Mouse (Mus musculus): Measurements from ENCODE around the gene Glrx5.

Glrx5 gene

DNA sequence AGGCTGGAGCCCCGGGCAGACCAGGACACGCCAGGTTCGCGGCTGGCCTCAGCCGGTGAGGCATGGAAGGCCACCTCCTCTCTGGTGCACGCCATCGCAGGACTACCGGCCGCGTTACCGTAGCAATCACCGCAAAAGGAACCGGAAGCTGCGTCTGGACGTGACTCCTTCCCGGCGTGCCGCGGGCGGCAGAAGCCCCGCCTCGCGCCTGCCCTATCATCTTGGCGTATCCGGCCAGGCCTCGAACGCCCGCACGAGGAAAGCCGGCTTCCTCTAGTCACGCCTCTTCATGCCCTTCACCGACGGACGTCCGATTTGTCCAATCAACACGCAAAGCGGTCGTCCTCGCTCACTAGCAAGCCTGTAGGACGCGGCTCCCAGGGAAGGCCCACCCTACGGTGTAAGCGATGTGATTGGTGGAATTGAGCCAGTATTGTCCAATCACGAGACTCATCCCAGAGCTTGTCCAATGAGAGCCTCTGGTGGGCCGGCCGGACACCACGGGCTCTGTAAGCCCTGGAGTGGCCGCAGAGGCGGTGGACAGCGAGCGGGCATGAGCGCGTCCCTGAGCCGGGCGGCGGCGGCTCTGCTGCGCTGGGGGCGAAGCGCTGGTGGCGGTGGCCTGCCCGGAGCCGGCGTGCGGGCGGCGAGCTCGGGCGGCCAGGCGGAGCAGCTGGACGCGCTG lies at the start of gene Glrx5:
Glrx5 (plus strand) TSS at position 542 of the 685 bp plus-strand sequence.
- peak; percentile 96 for DNase-seq

DNA sequence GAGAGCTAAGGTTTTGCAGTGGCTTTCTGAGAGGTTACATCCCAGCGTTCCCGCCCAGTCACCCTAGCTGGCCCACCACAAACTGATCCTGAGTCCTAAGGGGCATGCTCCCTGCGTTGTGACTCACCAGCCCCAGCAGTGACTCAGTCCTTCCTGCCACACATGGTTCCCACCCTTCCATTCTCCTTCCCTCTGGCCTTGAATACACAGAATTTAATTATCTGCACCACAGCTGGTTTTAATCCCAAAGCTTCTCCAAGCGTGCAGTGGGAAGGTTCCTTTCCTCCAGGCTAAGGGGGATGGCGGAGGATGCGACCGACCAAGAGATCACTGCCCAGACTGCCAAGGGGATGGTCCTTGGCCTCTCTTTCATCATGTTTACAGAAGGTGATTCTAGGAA lies 49.0 kb upstream of the Glrx5 start:
- no peak for DNase-seq

DNA sequence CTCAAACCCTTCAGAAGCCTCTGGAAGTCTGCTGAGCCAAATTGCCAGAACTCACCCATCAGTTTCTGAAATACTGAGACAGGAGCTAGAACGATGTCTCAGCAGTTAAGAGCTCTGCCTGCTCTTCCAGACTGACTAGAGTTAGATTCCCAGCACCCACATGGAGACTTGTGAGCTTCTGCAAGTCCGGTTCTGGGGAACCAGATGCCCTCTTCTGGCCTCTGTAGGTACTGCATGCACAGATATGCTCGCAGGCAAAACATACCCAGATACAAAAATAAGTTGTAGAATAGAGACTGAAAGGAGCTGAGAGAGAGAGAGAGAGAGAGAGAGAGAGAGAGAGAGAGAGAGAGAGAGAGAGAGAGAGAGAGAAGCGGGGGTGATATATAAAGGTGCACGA lies 47.4 kb upstream of the Glrx5 start:
- DNase-seq: no peak

DNA sequence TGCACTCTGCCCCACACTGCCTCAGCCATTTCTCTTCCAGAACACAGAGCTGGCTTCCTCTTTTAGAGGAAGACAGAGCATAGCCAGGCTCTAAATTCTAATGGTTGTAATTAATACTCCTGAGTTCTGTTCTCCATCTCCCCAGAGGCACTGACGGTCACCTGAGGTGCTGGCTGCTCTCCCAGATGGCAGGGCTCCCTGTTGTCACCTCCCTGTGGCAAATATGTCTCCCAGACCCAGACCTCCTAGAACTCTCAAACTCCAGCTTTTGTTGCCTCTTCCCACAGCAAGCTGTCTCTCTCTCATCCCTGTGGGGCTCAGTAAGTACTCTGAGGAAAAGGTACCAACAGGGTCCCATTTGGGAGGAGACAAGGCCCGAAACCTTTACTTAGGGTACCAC lies 46.5 kb upstream of the Glrx5 start:
- no peak for DNase-seq

DNA sequence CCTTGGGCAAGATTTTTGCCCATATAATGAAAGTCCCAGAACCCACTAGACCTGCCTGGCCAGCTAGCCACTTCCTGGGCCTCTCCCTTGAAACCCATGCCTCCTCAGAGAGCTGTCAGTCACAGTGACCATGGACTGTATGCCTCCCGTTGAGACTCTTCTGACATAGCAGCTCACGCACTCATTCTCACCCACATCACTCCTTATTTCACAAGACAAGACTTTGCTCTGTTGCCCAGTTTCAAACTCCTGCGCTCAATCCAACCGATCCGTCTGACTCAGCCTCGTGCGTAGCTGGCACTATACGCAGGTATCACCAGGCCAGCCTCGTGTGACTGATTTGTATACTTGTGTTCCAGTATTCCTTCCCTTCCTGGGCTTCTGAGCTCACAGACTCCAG lies 45.7 kb upstream of the Glrx5 start:
- DNase-seq: no peak

DNA sequence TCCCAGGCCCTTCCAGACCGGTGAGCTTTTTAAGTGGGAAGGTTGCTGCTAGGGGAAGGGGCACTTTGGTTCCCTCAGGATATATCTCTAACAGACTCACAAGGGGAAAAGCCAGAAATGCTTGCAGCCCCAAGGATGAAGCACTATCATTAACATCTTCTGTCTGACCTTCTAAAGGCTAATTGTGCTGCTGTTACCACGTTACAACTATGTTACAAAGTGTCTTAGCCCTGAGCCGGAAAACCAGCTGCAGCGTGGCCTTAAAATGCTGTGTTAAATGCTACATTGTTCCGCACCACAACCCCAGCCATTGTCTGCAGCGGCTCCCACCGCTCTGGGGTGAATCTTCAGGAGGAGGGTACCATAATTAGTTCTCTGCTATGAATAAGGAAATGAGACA lies 44.6 kb upstream of the Glrx5 start:
- no peak for DNase-seq

DNA sequence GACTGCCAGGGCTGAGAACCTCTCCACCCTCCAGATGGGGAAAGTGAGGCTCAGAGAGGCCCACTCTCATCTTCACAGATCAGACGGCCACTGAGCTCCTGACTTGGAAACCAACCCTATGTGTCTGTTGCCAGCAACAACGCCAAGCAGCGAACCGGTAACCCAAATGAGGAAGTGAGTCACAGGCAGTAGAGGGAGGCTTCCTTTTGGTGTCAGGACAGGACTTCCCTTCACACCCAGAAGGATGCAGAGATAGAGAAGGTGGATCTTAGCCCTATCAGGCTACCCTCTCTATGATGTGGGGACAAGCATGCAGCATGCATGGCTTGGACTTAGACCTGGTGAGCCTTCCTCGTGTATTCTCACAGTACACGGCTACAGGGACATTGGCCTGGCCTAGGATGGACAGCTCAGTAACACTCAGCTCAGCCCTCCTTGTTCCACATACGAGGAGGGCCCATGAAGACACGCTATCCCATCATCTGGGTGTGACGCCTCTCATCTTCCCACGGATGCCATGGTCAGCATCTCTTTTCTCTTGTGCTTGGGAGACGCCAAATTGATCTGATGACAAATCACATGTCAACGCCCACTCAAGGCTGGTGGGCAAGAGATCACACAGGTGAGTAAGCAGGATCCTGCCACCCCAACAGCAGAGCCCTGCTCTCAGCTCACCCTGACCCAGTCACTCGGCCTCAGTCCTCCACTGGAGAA lies 41.6 kb upstream of the Glrx5 start:
- DNase-seq: peak; percentile 46

DNA sequence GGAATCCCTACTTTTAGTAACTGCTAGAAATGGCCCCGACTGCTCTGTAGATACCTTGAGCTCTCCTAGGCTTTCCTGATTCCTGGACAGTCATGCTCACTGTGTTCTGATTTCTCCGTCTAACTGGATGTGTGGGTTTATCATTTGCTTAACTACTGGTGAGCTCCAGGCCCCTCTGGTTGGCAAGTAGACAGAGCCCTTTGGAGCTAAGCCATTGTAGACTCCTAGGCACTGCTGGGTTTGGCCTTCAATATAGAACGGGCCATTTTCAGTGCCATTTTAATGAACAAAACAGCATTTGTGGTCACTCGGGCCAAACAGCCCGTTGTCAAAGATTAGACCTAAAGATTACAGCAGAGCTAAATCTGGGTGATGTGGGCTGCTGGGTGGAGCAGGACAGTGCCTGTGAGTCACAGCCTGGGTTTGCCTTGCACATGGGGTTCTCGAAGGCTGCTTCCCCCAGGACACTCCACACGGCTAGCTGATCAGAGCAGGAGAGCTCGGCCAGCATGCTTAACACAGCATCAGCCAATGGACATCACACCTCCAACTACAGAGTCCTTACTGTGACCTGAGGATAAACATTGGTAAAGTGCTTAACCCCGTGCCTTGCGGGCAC lies 40.3 kb upstream of the Glrx5 start:
- DNase-seq: no peak

DNA sequence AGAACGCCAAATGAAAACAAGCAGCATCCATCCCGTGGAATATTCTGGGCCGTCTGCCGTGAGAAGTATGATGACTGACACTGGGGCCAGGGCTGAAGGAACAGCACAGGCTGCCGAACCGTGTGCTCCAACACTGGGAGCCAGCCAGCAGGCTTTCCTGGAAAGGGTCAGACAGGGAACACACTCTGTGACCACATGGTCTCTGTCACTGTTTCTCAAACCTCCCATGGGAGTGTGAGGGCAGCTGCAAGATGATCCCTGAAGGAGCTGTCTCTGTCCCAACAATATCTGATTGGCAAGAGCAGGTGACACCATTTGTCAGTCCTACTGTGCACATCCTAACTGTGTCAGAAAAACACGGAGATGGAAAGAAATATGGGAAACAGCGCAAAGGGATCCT lies 39.6 kb upstream of the Glrx5 start:
- no peak for DNase-seq

DNA sequence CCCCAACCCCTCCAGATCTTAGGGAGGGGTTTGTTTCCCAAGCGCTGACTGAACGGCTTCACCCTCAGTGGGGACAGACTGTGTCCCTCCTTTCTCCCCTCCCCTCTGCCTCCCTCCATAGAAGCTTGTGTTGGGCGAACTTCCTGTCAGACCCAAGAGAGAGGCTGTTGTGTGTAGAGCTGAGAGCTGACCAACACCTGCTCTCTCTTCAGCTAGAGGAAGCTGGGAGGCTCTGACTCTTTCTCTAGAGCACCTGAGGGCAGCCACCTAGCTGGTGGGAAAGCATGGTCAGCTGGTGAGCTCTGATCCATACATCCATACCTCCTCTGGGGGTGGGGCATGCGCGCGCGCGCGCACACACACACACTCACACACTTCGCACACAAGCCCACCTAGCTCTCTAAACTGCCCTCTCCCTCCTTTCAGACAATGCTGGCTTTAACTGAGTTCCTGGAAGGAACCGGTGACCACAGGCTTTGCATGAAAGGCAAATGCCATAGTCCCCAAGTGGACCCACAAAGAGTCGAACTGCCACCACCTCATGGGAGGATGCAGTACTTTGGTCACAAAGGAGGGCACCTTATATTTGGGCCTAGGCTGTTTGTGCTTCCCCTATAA lies 37.1 kb upstream of the Glrx5 start:
- no peak for DNase-seq

DNA sequence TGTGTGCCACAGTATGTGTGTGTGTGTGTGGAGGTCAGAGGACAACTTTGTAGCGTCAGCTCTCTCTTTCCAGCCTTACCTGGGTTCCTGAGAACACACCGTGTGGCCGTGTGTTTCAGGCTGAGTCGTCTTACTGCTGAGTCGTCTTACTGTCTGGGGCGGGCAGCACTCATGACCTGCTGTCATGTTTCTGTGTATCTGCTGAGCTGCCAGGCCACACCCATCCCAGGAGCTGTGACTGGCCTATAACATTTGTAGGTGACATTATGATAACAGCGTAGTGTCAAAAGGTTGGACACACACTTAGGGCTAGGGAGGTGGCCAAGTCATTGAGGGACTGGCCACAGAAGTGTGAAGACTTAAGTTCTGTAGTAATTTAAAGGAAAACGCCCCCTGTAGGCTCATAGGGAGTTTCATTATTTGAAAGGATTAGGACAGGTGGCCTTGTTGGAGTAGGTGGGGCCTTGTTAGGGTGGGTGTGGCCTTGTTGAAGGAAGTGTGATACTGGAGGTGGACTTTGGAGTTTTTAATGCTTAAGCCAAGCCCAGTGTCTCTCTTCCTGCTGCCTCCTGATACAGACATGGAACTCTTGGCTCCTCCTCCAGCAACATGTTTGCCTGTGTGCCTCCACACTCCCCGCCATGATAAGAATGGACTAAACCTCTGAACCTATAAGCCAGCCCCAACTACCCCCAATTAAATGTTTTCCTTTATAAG lies 36.3 kb upstream of the Glrx5 start:
- DNase-seq: no peak

DNA sequence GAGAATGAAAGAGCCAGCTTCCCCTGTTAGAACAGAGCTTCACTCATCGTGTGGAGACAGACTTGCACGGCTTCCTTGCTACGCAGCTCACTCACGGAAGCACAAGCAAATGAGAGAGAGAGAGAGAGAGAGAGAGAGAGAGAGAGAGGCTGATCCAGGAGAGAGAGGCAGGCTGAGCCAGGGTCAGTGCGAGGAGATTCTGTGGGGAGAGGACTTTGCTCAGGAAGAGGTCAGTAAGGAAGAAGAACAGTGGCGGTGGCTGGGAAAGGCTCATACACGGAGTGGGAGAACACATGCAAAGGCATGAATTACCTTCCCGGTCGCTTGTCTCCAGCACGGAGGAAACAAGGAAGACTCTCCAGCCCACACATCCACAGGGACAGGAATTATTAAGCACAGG lies 35.3 kb upstream of the Glrx5 start:
- DNase-seq: no peak

DNA sequence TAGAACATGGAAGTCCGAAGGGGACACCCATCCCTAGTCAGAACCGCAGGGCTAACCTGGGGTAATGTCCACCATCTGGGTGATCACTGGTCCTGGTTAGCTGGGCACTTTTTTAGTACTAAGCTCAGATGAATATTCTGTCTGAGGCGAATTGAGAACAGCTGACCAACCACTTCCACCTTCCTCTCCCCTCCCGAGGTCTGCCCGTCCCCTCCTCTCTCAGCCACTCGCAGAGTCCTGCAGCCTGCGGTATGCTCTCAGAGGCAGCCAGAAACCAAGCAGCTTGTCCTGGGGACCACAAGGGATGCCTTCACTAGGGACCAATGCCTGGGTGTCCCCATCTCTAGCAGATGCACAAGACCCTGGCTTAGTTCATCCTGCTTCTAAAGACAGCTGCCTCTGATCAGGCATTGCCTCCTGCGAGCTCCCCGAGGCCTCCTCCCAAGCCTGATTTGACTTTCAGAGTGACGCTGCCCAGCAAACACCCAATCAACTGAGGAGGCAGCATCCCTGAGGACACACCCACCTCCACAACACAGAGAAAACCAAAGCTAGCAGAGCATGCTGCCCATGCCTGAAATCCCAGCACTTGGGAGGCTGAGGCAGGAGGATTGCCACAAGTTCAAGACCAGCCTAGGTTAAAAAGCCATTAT lies 34.7 kb upstream of the Glrx5 start:
- DNase-seq: no peak

DNA sequence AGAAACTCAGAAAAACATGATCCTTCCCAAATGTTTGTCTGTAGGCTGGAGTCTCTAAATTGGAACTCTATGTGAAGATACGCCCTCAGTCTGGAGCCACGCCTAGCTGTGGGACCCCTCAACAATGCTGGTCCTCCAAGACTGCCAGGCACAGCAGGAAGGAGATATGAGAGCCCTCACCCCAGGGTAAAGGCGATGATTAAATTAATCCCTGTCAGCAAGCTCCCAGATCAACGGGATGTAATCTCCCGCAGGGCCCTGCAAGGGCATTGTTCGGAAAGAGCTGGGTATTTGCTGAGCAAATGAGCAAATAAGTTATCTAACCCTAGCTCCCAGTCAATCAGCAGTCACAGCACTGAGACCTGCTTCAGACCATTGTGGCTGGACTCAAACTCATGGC lies 33.9 kb upstream of the Glrx5 start:
- no peak for DNase-seq

DNA sequence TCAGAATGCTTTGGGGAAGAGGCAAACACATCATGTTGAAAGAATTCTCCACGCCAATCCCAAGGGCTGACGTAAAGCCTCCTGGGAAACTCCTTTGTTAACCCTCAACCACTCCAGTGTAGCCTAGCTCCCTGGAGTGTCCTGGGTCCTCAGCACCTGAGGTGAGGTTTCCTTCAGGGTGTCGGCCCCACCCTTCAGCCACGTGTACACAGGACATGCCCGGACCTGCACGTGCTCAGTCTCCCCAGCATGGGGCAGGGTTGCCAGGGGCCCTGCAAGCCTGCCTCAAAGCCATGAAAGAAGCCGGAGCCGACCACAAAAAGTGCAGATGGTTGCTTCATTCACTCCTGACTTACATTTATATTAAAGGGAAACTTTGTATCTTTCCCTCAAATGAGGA lies 33.3 kb upstream of the Glrx5 start:
- DNase-seq: peak; percentile 59

DNA sequence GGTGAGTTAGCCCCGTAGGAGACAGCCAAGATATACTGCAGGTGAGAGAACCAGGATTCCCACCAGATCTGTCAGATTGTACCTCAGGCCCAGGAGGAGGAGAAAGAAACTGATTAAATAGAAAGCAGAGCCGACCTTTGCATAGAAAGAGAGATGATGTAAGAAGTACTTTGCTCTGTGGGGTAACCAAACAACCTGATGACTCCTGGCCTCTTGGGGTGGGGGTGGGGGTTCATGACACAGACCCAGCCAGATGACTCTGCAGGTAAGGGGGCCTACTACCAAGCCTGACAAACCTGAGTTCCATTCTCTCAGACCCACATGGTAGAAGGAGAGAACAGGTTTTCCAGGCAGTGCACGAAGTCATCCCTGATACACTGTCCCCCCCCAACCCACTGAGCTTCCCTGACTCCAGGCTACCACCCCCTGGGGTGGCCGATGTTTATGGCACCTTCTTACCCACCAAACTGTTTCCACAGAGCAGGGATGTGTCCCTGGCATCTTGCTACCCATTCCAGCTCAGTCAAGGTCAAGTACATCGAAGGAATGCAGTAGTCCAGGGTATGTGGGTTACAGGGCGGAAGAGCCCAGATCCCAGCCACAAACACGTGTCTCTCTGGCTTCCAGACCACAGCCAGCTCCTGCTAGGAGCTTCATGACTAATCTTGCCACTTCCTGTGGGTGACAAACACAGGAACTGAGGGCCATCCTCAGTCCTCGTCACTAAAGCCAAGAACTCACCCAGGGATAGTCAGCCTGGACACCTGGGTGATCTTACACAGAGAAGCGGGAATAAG lies 31.8 kb upstream of the Glrx5 start:
- DNase-seq: no peak

DNA sequence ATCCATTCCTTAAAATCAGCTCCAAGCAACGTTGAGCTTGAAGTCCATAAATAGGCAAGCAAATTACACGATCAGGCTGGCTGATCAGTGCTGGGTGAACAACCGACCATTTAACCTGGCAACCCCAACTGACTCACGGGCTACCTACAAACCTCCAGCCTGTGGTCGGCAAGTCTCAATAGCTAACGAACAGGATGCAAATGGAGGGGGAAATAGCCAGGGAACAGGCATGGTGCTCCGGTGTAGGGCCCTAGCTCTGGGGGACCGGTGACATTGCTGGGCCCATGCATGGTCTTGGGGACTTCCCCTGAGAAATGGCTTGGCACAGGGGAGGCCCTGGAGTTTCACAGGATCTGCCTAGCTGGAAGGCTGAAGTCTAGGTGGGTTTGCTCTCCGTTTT lies 31.2 kb upstream of the Glrx5 start:
- no peak for DNase-seq

DNA sequence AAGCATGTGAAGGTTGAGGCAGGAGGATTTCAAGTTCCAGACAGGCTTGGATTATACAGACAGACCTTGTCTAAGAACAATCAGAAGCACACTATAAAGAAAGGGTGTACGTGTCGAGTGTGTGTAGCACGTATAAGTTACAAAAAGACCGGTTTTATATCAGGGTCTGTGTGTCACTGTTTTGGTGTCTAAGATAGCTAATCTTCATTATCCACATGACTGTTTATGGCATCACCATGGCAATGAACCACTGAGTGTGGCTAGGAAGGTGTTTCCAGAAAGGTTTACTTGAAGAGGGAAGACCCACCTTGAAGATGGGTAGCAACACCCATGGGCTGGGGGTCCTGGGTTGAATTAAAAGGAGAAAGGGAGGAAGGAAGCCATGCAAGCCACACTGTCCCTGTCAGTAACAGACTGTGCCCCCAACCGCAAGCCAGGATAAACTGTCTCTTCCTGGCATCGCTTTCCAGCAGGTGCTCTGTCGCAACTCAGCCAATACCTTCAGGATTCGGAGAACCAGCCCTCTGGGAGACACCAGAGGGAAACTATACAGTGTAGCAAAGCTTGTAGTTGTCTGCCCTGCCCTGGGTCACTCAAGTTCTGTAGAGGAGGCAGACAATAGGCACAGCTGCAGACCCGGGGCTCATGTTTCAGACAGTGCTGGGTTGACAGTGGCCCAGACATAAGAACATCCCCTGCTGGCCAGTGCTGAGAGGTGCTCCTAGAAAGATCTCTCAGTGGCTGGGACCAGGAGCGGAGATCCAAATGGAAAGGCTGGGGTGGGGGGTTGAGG lies 30.0 kb upstream of the Glrx5 start:
- DNase-seq: no peak

DNA sequence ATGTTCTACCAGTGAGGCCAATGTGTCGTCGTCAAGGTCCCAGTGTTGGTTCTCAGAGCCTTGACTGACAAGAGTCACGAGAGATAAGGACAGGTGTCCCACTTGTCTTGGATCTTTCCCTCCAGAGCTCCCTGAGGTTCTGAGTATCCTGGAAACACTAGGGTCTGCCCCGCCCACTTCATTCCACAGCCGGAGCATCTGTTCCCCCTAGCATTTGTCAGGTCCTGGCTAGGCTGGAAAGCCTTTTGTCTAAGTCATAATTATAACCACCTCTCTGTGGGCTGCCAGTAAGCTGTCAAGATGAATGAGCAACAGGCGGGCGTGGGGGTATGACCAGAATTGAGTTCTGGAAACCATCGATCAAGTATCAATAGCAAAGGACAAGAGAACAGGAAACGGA lies 29.3 kb upstream of the Glrx5 start:
- DNase-seq: no peak

DNA sequence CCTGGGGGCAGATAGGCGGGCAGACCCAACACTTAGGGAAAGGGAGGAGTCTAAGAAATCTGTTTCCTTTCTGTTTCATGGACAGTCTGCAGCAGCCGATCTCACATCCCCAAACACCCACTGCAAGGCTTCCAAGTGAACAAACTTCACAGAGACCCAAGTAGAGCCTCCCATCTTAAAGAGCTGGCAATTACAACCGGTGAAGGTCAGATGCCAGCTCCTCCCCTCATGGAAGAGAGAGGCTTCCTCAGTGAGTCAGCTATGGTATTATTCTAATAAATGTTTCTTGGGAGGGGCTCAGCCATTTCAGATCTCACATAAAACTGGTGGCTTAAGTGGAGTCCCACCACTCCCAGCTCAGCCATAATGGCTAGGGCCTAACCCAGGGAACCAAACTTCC lies 28.8 kb upstream of the Glrx5 start:
- DNase-seq: no peak

All from thymus, postnatal 25 days (tissue).